Mouse (Mus musculus) intestine, embryonic 14.5 days (tissue): ENCODE results near the gene Ica1. TPM values are rescaled to one million over a fixed set of nuclear protein-coding genes. Genes with fewer than 3 reads are reported as not detected.

Experiments
- ATAC-seq: fragments of 200-750 bp; cut with Nextera tagmentation; replicated peaks from 2 replicates; pipeline ENCODE4 v1.8.0; 2017; ENCODE audit warnings: low read depth, moderate number of reproducible peaks, moderate TSS enrichment, moderate library complexity; ENCODE audit not compliant: low FRiP score, low TSS enrichment
- DNase-seq: peaks from one replicate; pipeline ENCODE4 v3.0.0-alpha.2; 2018; ENCODE audit warnings: low spot score
- H3K27ac ChIP-seq: fragments of 300-500 bp; sonication (generic); 2 replicates; pipeline ENCODE4 v1.5.1; 2014; ENCODE audit warnings: low read depth, mild to moderate bottlenecking, control low read depth
- H3K27me3 ChIP-seq: fragments of 300-500 bp; sonication (generic); replicated peaks from 2 replicates; pipeline ENCODE4 v1.6.1; 2014; ENCODE audit warnings: low read length, control low read depth; ENCODE audit not compliant: control insufficient read depth, insufficient read depth
- H3K36me3 ChIP-seq: fragments of 300-500 bp; sonication (generic); 2 replicates; pipeline ENCODE4 v1.6.1; 2014; ENCODE audit warnings: low read length, control low read depth; ENCODE audit not compliant: control insufficient read depth, insufficient read depth
- H3K4me1 ChIP-seq: fragments of 300-500 bp; sonication (generic); replicated peaks from 2 replicates; pipeline ENCODE4 v1.6.1; 2014; ENCODE audit warnings: low read length, control low read depth, mixed read lengths; ENCODE audit not compliant: control insufficient read depth, insufficient read depth
- H3K4me2 ChIP-seq: fragments of 300-500 bp; sonication (generic); 2 replicates; pipeline ENCODE4 v1.6.1; 2014; ENCODE audit warnings: low read length
- H3K4me3 ChIP-seq: fragments of 300-500 bp; sonication (generic); 2 replicates; pipeline ENCODE4 v1.5.1; 2014; ENCODE audit warnings: low read depth, low read length, control low read depth, mixed read lengths
- H3K9ac ChIP-seq: fragments of 300-500 bp; sonication (generic); 2 replicates; pipeline ENCODE4 v1.6.1; 2014; ENCODE audit warnings: mild to moderate bottlenecking, low read length
- H3K9me3 ChIP-seq: fragments of 300-500 bp; sonication (generic); 2 replicates; pipeline ENCODE4 v1.6.1; 2016; ENCODE audit warnings: low read length, control low read depth; ENCODE audit not compliant: control insufficient read depth
- WGBS: fragments of 180-500 bp; shearing (Covaris S2); extraction: QIAGEN DNeasy Blood & Tissue Kit; methylation state at CpG from one replicate; pipeline ENCODE4 v1.1.7; 2014; 5-methylcytosine and 5-hydroxymethylcytosine counted together
- polyA plus RNA-seq: library from polyadenylated mRNA; unstranded; fragments of >200 nt; fragmentation: Nextera tagmentation; extraction: Ambion mirVana; gene quantifications from 2 replicates; pipeline ENCODE4 v1.2.1, GENCODE M21; 2014

Ica1 gene
- polyA plus RNA-seq, 1 experiment from 2014 or later: 18.6 TPM

GRCm38 (mm10) chr6:8771539-8771938 is 6.7 kb downstream of the Ica1 start:
- WGBS: 73% methylated on average over 7 of the region's 7 CpGs

GRCm38 (mm10) chr6:8770341-8770740 is 7.9 kb downstream of the Ica1 start:
- Histone ChIP-seq H3K9me3 (no peaks in the 10 kb centered on the region), H3K27me3 (no peaks in the 10 kb centered on the region), H3K4me1 (no peaks in the 10 kb centered on the region), H3K4me2 (no peak overlapping the region), H3K27ac (no peak overlapping the region), H3K4me3 (no peak overlapping the region), H3K36me3 (no peaks in the 10 kb centered on the region), H3K9ac (no peak overlapping the region)
- 60% methylated on average over 10 of the region's 10 CpGs for WGBS
- DNase-seq (no peak), ATAC-seq (no peak)

More at GRCm38 (mm10) chr6:8771539-8771938, 6.7 kb downstream of the Ica1 start:
- Histone ChIP-seq H3K9me3 (no peaks in the 10 kb centered on the region), H3K36me3 (no peaks in the 10 kb centered on the region), H3K4me2 (no peak overlapping the region), H3K4me1 (no peaks in the 10 kb centered on the region), H3K4me3 (no peak overlapping the region), H3K27me3 (no peaks in the 10 kb centered on the region), H3K9ac (no peak overlapping the region), H3K27ac (no peak overlapping the region)
- DNase-seq (no peak), ATAC-seq (no peak)

GRCm38 (mm10) chr6:8769803-8770202 is 8.5 kb downstream of the Ica1 start:
- Histone ChIP-seq H3K9me3 (no peaks in the 10 kb centered on the region), H3K27ac (no peak overlapping the region), H3K27me3 (no peaks in the 10 kb centered on the region), H3K36me3 (no peaks in the 10 kb centered on the region), H3K4me3 (no peak overlapping the region), H3K4me2 (no peak overlapping the region), H3K4me1 (no peaks in the 10 kb centered on the region), H3K9ac (no peak overlapping the region)
- DNase-seq: no peak
- no peak for ATAC-seq
- 44% methylated on average over 6 of the region's 6 CpGs for WGBS

- 87% methylated on average over 5 of the region's 5 CpGs for WGBS
- no peak for DNase-seq
- H3K4me1 ChIP-seq: no peaks in the 10 kb centered on the region
Measured at GRCm38 (mm10) chr6:8766652-8767051, 11.6 kb downstream of the Ica1 start.

GRCm38 (mm10) chr6:8765801-8766200 is 12.5 kb downstream of the Ica1 start:
- DNase-seq (no peak), ATAC-seq (no peak)
- Histone ChIP-seq H3K27ac (no peak overlapping the region), H3K36me3 (no peaks in the 10 kb centered on the region), H3K9me3 (no peaks in the 10 kb centered on the region), H3K4me3 (no peak overlapping the region), H3K27me3 (no peaks in the 10 kb centered on the region), H3K4me2 (no peak overlapping the region), H3K9ac (no peak overlapping the region), H3K4me1 (no peaks in the 10 kb centered on the region)
- WGBS: 94% methylated on average over 3 of the region's 3 CpGs

More at GRCm38 (mm10) chr6:8766652-8767051, 11.6 kb downstream of the Ica1 start:
- H3K36me3 ChIP-seq: no peaks in the 10 kb centered on the region
- H3K9me3 ChIP-seq: no peaks in the 10 kb centered on the region
- H3K27me3 ChIP-seq: no peaks in the 10 kb centered on the region
- H3K27ac ChIP-seq: no peak overlapping the region
- ATAC-seq: no peak
- H3K4me2 ChIP-seq: no peak overlapping the region
- H3K9ac ChIP-seq: no peak overlapping the region
- H3K4me3 ChIP-seq: no peak overlapping the region

- WGBS: 59% methylated on average over 1 of the region's 1 CpGs
- DNase-seq: no peak
Measured at GRCm38 (mm10) chr6:8765064-8765463, 13.2 kb downstream of the Ica1 start.

GRCm38 (mm10) chr6:8760708-8761294 is 17.5 kb downstream of the Ica1 start:
- DNase-seq: no peak
- no peak overlapping the region for H3K4me2 ChIP-seq
- ATAC-seq: no peak
- H3K27me3 ChIP-seq: no peaks in the 10 kb centered on the region
- no peak overlapping the region for H3K4me3 ChIP-seq
- H3K27ac ChIP-seq: no peak overlapping the region
- 82% methylated on average over 5 of the region's 5 CpGs for WGBS
- no peaks in the 10 kb centered on the region for H3K4me1 ChIP-seq
- no peaks in the 10 kb centered on the region for H3K36me3 ChIP-seq
- H3K9ac ChIP-seq: no peak overlapping the region
- no peaks in the 10 kb centered on the region for H3K9me3 ChIP-seq

More at GRCm38 (mm10) chr6:8765064-8765463, 13.2 kb downstream of the Ica1 start:
- H3K9ac ChIP-seq: no peak overlapping the region
- H3K27ac ChIP-seq: no peak overlapping the region
- H3K4me3 ChIP-seq: no peak overlapping the region
- no peak for ATAC-seq
- H3K9me3 ChIP-seq: no peaks in the 10 kb centered on the region
- H3K4me1 ChIP-seq: no peaks in the 10 kb centered on the region
- no peak overlapping the region for H3K4me2 ChIP-seq
- no peaks in the 10 kb centered on the region for H3K27me3 ChIP-seq
- H3K36me3 ChIP-seq: no peaks in the 10 kb centered on the region

- Histone ChIP-seq H3K4me3 (no peak overlapping the region), H3K9ac (no peak overlapping the region), H3K27me3 (no peaks in the 10 kb centered on the region), H3K36me3 (no peaks in the 10 kb centered on the region), H3K27ac (no peak overlapping the region), H3K9me3 (no peaks in the 10 kb centered on the region), H3K4me2 (no peak overlapping the region), H3K4me1 (no peaks in the 10 kb centered on the region)
- no peak for DNase-seq
- ATAC-seq: no peak
- 88% methylated on average over 1 of the region's 1 CpGs for WGBS
Measured at GRCm38 (mm10) chr6:8759901-8760300, 18.4 kb downstream of the Ica1 start.

GRCm38 (mm10) chr6:8755760-8756276 is 22.5 kb downstream of the Ica1 start:
- H3K4me2 ChIP-seq: no peak overlapping the region
- no peaks in the 10 kb centered on the region for H3K9me3 ChIP-seq
- no peaks in the 10 kb centered on the region for H3K36me3 ChIP-seq
- no peaks in the 10 kb centered on the region for H3K27me3 ChIP-seq
- H3K9ac ChIP-seq: no peak overlapping the region
- WGBS: 45% methylated on average over 8 of the region's 8 CpGs
- no peaks in the 10 kb centered on the region for H3K4me1 ChIP-seq
- no peak overlapping the region for H3K4me3 ChIP-seq
- DNase-seq (no peak), ATAC-seq (no peak)
- H3K27ac ChIP-seq: no peak overlapping the region
